2 mouse cellular contexts compared by ENCODE assay signal in genomic region chr5:24452691-24453233, GRCm38 (mm10).
TF ChIP-seq lines count a peak whose summit lies in the region.

No protein-coding gene starts in this region.

TF ChIP-seq in MEL, 35 proteins besides CTCF, POLR2A, EP300 and RAD21:
- TF ChIP-seq GABPA (IDR thresholded peaks at IDR 0.05; ENCODE audit: low read depth, low read length) (no peak), UBTF (IDR thresholded peaks at IDR 0.05; ENCODE audit: borderline replicate concordance, insufficient read depth, low read depth, low read length) (0 out of 2 replicates have a peak, but pooled peaks have one; percentile 14), MYB (IDR thresholded peaks at IDR 0.05; ENCODE audit: low read depth, low read length) (no peak), CHD1 (IDR thresholded peaks at IDR 0.05; ENCODE audit: low read depth, low read length) (peak; percentile 80; the same call in 1 of the 2 replicates), BHLHE40 (IDR thresholded peaks at IDR 0.05; ENCODE audit: borderline replicate concordance, low read depth, low read length) (no peak), NELFE (IDR thresholded peaks at IDR 0.05; ENCODE audit: low read depth, low read length) (no peak), CHD2 (IDR thresholded peaks at IDR 0.05; ENCODE audit: low read length) (no peak), RCOR1 (IDR thresholded peaks at IDR 0.05; ENCODE audit: low read depth, low read length) (no peak), MXI1 (IDR thresholded peaks at IDR 0.05; ENCODE audit: low read depth, low read length) (peak; percentile 69; the same call in 1 of the 2 replicates), ZMIZ1 (IDR thresholded peaks at IDR 0.05; ENCODE audit: low read depth, low read length) (no peak), ELF1 (IDR thresholded peaks at IDR 0.05; ENCODE audit: low read depth, low read length) (no peak), MYC (IDR thresholded peaks at IDR 0.05; ENCODE audit: low read depth, low read length) (no peak; the same call in 1 of the 2 replicates), MAX (IDR thresholded peaks at IDR 0.05; ENCODE audit: low read length) (no peak), MAZ (IDR thresholded peaks at IDR 0.05; ENCODE audit: low read depth, low read length) (peak; percentile 21; the same call in 1 of the 2 replicates), TBP (IDR thresholded peaks at IDR 0.05; ENCODE audit: low read depth, low read length) (no peak), SIN3A (IDR thresholded peaks at IDR 0.05; ENCODE audit: low read length) (peak; percentile 34; the same call in 1 of the 2 replicates), ZC3H11A (IDR thresholded peaks at IDR 0.05; ENCODE audit: low read depth, low read length) (no peak), MAFK (IDR thresholded peaks at IDR 0.05; ENCODE audit: borderline replicate concordance, low read depth, low read length) (no peak), SMC3 (IDR thresholded peaks at IDR 0.05; ENCODE audit: low read depth, low read length) (no peak), MEF2A (IDR thresholded peaks at IDR 0.05; ENCODE audit: extremely low read depth, insufficient replicate concordance, low read depth, low read length, poor library complexity, severe bottlenecking) (no peak)

TF ChIP-seq in myocyte, 11 proteins besides CTCF, POLR2A, EP300 and RAD21:
- TF ChIP-seq POLR2AphosphoS2 (IDR thresholded peaks at IDR 0.05; ENCODE audit: insufficient read length, low read depth) = no peak
- peak in 1 of 3 experiments; percentile 48 for TF ChIP-seq MYOD1 (IDR thresholded peaks at IDR 0.05; ENCODE audit: control insufficient read depth in 1 of 3, insufficient read length in 2 of 3, low read depth in 2 of 3)
- TF ChIP-seq E2F4 (IDR thresholded peaks at IDR 0.05; ENCODE audit: insufficient read depth) = no peak
- TF ChIP-seq MYOG (IDR thresholded peaks at IDR 0.05; ENCODE audit: control insufficient read depth in 1 of 3, insufficient read depth in 1 of 3, insufficient read length in 2 of 3, low read depth in 2 of 3) = peak in 1 of 3 experiments; percentile 33
- TF ChIP-seq TCF3 (IDR thresholded peaks at IDR 0.05; ENCODE audit: insufficient read length, low read depth) = no peak
TF ChIP-seq in myocyte: peak in this region for 2.
